Mouse (Mus musculus): ENCODE data around the gene Mrpl38.
"Not testable (repeated sequence)": the region's sequence is repeated elsewhere in the genome, so short reads cannot be mapped to it uniquely, and the experiment has no call there.

Mrpl38 gene

GRCm38 (mm10) chr11:116093771-116094565 is 44.7 kb downstream of the Mrpl38 start:
- DNase-seq (ENCODE audit: low spot score in 2 of 2): no peak

GRCm38 (mm10) chr11:116092959-116093358 is 45.7 kb downstream of the Mrpl38 start:
- DNase-seq (ENCODE audit: low spot score in 2 of 2): not testable (repeated sequence)

GRCm38 (mm10) chr11:116091591-116091990 is 47.1 kb downstream of the Mrpl38 start:
- no peak for DNase-seq (ENCODE audit: low spot score in 2 of 2)

GRCm38 (mm10) chr11:116089545-116089944 is 49.1 kb downstream of the Mrpl38 start:
- DNase-seq (ENCODE audit: low spot score in 2 of 2): no peak

- DNase-seq (ENCODE audit: low spot score in 2 of 2): no peak
These were observed 49.8 kb downstream of the Mrpl38 start for GRCm38 (mm10) chr11:116088741-116089394.

- no peak for DNase-seq (ENCODE audit: low spot score in 2 of 2)
These were observed 50.5 kb downstream of the Mrpl38 start for GRCm38 (mm10) chr11:116088188-116088587.

- DNase-seq (ENCODE audit: low spot score in 2 of 2): peak in 1 of 2 experiments; percentile 83
These were observed 51.2 kb downstream of the Mrpl38 start for GRCm38 (mm10) chr11:116087194-116088130.

GRCm38 (mm10) chr11:116086258-116087193 is 52.1 kb downstream of the Mrpl38 start, which contains the start of gene Wbp2:
Gene Wbp2 (minus strand): TSS chr11:116086995.
- peak; percentile 98 to 99 for DNase-seq (ENCODE audit: low spot score in 2 of 2)

GRCm38 (mm10) chr11:116084166-116084565 is 54.5 kb downstream of the Mrpl38 start:
- DNase-seq (ENCODE audit: low spot score in 2 of 2): no peak

- no peak for DNase-seq (ENCODE audit: low spot score in 2 of 2)
These were observed 55.5 kb downstream of the Mrpl38 start for GRCm38 (mm10) chr11:116083096-116083672.
